Mouse (Mus musculus): Measurements from ENCODE around the gene Trim11.

DNA sequence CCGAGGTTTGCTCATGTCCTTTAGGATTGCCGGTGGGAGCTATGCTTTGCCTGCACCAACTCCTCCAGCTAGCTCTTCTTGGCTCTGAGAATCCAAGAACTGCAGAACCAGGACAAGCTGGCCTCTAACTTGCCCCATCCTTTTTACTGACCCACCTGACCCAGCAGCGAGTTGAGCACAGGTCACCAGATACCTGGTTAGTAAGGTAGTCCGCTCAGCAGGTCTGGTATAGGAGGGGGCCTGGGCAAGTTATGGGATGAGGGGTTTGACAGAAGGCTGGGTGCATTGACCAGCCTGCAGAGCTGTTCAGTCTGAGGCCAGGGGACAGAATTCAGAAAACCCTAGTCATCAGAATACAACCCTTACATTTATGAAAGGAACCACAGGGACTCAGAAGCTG lies 48.8 kb upstream of the Trim11 start:
- TF ChIP-seq ZNF384 (IDR thresholded peaks at IDR 0.05; ENCODE audit: low read depth, low read length), result no peak
- no peak for TF ChIP-seq ZMIZ1 (IDR thresholded peaks at IDR 0.05; ENCODE audit: low read depth, low read length)
- TF ChIP-seq CHD2 (IDR thresholded peaks at IDR 0.05; ENCODE audit: low read length), result no peak
- TF ChIP-seq CTCF (IDR thresholded peaks at IDR 0.05 in 2 of 3, conservative IDR thresholded peaks at IDR 0.05 in 1 of 3; ENCODE audit: control insufficient read depth in 1 of 3, insufficient read depth in 1 of 3, low read depth in 2 of 3, low read length in 3 of 3, poor library complexity in 1 of 3, severe bottlenecking in 1 of 3), result no peak
- no peak for TF ChIP-seq POLR2AphosphoS2 (IDR thresholded peaks at IDR 0.05; ENCODE audit: low read length)
- no peak for TF ChIP-seq HCFC1 (IDR thresholded peaks at IDR 0.05; ENCODE audit: low read depth, low read length)
- TF ChIP-seq MAZ (IDR thresholded peaks at IDR 0.05; ENCODE audit: low read depth, low read length), result 0 out of 2 replicates have a peak, but pooled peaks have one; percentile 30
- no peak for TF ChIP-seq POLR2A (IDR thresholded peaks at IDR 0.05; ENCODE audit: control insufficient read depth in 1 of 2, insufficient read depth in 1 of 2, low read depth in 1 of 2, low read length in 2 of 2, poor library complexity in 1 of 2)
- no peak for TF ChIP-seq USF2 (IDR thresholded peaks at IDR 0.05; ENCODE audit: borderline replicate concordance in 1 of 2, insufficient read depth in 1 of 2, low read depth in 1 of 2, low read length in 2 of 2)
- TF ChIP-seq KAT2A (conservative IDR thresholded peaks at IDR 0.05; ENCODE audit: low read depth, low read length), result no peak

Data from MEL (cell line).